Mouse (Mus musculus): ENCODE results near the gene Ahdc1. TPM values are rescaled to one million over a fixed set of nuclear protein-coding genes. Genes with fewer than 3 reads are reported as not detected.
A peak's percentile ranks its signal among the peaks of the same experiment; 100 is the strongest.

Ahdc1 gene
- total RNA-seq, 2 experiments from 2014 or later = 37.1 to 56.1 TPM

DNA sequence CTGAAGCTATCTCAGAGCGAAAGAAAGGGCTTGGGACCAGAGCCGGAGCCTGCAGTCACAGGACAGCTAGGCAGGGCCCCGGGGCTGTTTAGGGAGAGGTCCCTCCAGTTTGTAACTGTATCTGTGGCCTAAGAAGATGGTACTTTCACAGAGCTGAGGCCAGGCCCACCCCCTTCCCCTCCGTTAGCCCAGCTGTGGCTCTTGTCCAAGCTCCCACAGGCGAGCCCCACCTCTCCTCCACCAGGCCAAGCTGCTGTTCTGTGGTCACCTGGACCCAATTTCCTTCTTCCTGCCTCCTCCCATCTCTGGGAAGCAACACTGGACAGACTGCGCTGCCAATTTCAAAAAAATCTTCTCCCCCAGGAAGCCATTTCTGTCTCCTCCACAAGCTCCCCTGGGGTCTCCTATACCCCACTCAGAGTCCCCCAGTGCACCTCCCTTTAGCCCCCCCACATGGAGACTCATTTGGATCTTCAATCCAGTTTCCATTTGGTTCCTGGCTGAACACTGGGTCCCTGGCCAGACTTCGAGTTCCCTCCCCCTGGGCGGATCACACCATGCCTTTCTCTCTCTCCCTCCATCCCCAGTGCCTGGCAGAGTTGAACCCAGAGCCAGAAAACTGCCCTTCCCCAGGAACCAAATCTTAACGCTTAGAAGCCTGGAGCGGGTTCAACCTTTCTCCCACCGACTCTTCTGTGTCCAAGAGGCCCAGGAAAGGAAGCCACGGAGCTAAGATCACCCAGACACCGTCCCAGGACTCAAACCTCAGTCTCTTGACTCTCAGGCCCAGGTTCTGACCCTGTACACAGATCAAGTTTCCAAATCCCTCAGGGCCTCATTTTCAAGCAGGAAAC is 97.6 kb downstream of the Ahdc1 start:
- intact Hi-C loops (cut with DNase I; ENCODE audit: low total_unique reads) = no loop called here
- DNase-seq = peak; percentile 61

DNA sequence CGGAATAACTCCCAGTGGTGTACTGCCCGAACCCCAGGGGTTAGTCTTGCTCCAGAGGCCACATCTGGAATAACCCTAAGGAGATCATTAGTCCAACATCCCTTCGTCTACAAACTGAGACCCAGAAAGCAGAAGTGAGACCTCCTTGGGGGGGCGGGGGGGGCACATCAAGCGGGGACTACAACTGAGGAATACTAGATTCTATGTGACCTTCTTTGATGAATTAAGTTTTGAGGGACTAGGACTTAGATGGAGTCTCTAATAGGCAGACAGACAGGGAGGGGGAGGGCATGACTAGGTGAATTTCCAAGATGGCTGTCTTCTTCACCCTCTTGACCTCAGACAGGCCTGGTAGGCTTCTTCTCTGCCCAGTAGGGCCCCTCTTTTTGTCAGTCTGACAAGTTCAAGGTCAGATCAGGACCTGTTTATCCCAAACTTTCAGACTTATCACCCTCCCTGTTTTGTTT is 98.3 kb downstream of the Ahdc1 start:
- no peak for DNase-seq
- intact Hi-C loops (cut with DNase I; ENCODE audit: low total_unique reads) = no loop called here

GRCm38 (mm10) chr4:133112175-133112838 is 101.2 kb downstream of the Ahdc1 start:
- intact Hi-C loops (cut with DNase I; ENCODE audit: low total_unique reads) = no loop called here
- no peak for DNase-seq

DNA sequence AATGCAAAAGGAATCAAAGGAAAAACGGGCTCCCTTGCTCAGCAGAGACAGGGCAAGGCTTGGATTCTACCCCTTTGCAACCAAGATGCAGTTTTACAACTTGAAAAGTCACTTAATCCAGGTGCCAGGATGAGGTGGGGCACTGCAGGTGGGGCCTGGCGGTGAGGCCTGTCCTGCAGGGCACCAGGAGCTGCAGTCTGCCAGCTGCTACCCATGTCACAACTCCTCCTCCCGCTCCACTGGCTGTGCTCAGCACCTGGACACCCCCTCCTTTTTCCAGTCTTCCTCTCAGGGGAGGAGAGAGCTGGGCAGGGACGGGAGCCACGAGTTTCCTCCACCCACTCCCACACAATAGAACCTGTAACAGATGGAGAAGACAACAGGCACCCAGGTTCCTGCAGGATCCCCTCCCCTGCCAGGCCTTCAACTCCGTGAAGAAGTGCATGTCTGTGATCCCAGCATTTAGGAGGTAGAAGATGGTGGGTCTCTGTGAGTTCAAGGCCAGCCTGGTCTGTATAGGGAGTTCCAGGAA is 102.4 kb downstream of the Ahdc1 start:
- intact Hi-C loops (cut with DNase I; ENCODE audit: low total_unique reads) = no loop called here
- no peak for DNase-seq

DNA sequence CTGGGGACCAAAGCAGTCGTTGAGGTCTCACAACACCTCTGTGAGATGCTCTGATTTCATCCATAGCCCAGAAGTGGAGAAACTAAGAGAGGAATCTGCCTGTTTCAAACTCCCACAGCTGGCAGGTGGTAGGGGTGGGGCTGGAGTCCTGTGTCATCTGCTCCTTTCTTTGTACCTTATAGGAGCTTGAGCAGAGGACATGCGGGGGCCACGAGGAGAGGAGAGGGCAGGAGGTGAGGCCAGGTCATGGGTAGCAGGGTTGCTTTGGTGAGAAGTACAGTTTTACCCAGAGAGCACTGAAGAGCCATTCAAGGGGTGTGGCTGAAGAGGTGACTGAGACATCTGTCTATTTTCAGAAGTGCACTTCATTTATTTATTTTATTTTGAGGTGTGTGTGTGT is 103.7 kb downstream of the Ahdc1 start:
- DNase-seq = no peak
- intact Hi-C loops (cut with DNase I; ENCODE audit: low total_unique reads) = no loop called here

- intact Hi-C loops (cut with DNase I; ENCODE audit: low total_unique reads) = no loop called here
- DNase-seq = no peak
Measured at GRCm38 (mm10) chr4:133115721-133116429, 104.8 kb downstream of the Ahdc1 start.

GRCm38 (mm10) chr4:133116756-133117470 is 105.9 kb downstream of the Ahdc1 start:
- DNase-seq = peak; percentile 55
- intact Hi-C loops (cut with DNase I; ENCODE audit: low total_unique reads) = no loop called here

- DNase-seq = peak; percentile 90
- intact Hi-C loops (cut with DNase I; ENCODE audit: low total_unique reads) = no loop called here
Measured at GRCm38 (mm10) chr4:133117556-133118411, 106.7 kb downstream of the Ahdc1 start.

GRCm38 (mm10) chr4:133118775-133119375 is 107.8 kb downstream of the Ahdc1 start:
- no peak for DNase-seq
- intact Hi-C loops (cut with DNase I; ENCODE audit: low total_unique reads) = no loop called here

GRCm38 (mm10) chr4:133119579-133119978 is 108.5 kb downstream of the Ahdc1 start:
- intact Hi-C loops (cut with DNase I; ENCODE audit: low total_unique reads) = no loop called here
- no peak for DNase-seq

GRCm38 (mm10) chr4:133120833-133121321 is 109.8 kb downstream of the Ahdc1 start:
- intact Hi-C loops (cut with DNase I; ENCODE audit: low total_unique reads) = no loop called here
- peak; percentile 49 for DNase-seq

DNA sequence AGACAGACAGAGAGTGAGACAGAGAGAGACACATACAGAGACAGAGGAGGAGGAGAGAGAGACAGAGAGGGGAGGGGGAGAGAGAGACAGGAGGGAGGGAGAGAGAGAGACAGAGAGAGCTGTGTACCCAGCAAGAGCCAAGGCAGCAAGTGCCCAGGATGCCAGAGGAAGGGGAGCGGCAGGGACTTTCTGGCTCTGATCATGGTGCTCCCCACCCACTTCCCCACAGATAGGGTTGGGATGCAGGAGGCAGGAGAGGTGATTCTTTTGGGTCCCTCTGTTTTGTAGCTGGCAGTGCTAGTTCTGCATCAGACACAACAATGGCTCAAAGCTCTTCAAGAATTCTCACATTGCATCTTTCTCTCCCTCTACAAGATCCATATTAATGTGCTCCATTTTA is 110.4 kb downstream of the Ahdc1 start:
- intact Hi-C loops (cut with DNase I; ENCODE audit: low total_unique reads) = no loop called here
- no peak for DNase-seq

GRCm38 (mm10) chr4:133121974-133122637 is 111.0 kb downstream of the Ahdc1 start:
- intact Hi-C loops (cut with DNase I; ENCODE audit: low total_unique reads) = no loop called here

GRCm38 (mm10) chr4:133127079-133127478 is 116.0 kb downstream of the Ahdc1 start:
- no peak for DNase-seq
- intact Hi-C loops (cut with DNase I; ENCODE audit: low total_unique reads) = no loop called here

More at GRCm38 (mm10) chr4:133121974-133122637, 111.0 kb downstream of the Ahdc1 start:
- no peak for DNase-seq

All from gastrocnemius, postnatal 14 days (tissue).